Mouse (Mus musculus): ENCODE data around the gene Tph2.

GRCm38 (mm10) chr10:115060759-115061158 lies 124.1 kb downstream of the Tph2 start:
- TF ChIP-seq POLR2A (IDR thresholded peaks at IDR 0.05; ENCODE audit: borderline replicate concordance, control insufficient read depth, low read depth, low read length) (no peak), CTCF (IDR thresholded peaks at IDR 0.05; ENCODE audit: control insufficient read depth, insufficient read depth, low read length) (no peak)
